Mouse (Mus musculus) erythroblast, embryonic 14.5 days (primary cell): ENCODE measurements around the gene Agpat1.

Source experiments
- GATA1 ChIP-seq: IDR thresholded peaks from 2 replicates; pipeline ENCODE4 v1.6.1; 2012; ENCODE audit warnings: low read length, inconsistent platforms, mixed read lengths
- TAL1 ChIP-seq: IDR thresholded peaks from 3 replicates; pipeline ENCODE4 v1.6.1; 2012; ENCODE audit warnings: low read length, inconsistent platforms, mixed read lengths

- TF ChIP-seq GATA1 (no peak), TAL1 (no peak)
Measured at GRCm38 (mm10) chr17:34593752-34594525, 10.1 kb upstream of the Agpat1 start.
